Mouse (Mus musculus) heart, adult 2 months (tissue): ENCODE results near the gene Cyth3. TPM values are rescaled to one million over a fixed set of nuclear protein-coding genes. Genes with fewer than 3 reads are reported as not detected.

Source experiments
- DNase-seq, 2 experiments: peaks; one replicate each; pipeline ENCODE4 v3.0.0; 2021
- H3K27ac ChIP-seq: fragments of 200-600 bp; 2 replicates; pipeline ENCODE4 v1.8.1; 2022
- H3K27me3 ChIP-seq: fragments of 200-500 bp; 2 replicates; pipeline ENCODE4 v1.6.1; 2012; ENCODE audit warnings: mild to moderate bottlenecking, low read length, inconsistent platforms, mixed read lengths; ENCODE audit not compliant: control insufficient read depth, insufficient read depth
- H3K36me3 ChIP-seq: fragments of 200-500 bp; 2 replicates; pipeline ENCODE4 v1.6.1; 2012; ENCODE audit warnings: low read length, inconsistent platforms; ENCODE audit not compliant: control insufficient read depth, insufficient read depth
- H3K4me1 ChIP-seq: fragments of 200-500 bp; 2 replicates; pipeline ENCODE4 v1.6.1; 2011; ENCODE audit warnings: low read length; ENCODE audit not compliant: control insufficient read depth, insufficient read depth
- H3K4me3 ChIP-seq: fragments of 200-600 bp; 2 replicates; pipeline ENCODE4 v1.8.1; 2022
- H3K79me2 ChIP-seq: fragments of 200-500 bp; replicated peaks from 2 replicates; pipeline ENCODE4 v1.6.1; 2012; ENCODE audit warnings: mild to moderate bottlenecking, inconsistent platforms, low read length, moderate library complexity, mixed read lengths; ENCODE audit not compliant: control insufficient read depth, insufficient read depth
- H3K9ac ChIP-seq: fragments of 200-500 bp; 2 replicates; pipeline ENCODE4 v1.6.1; 2012; ENCODE audit warnings: low read depth, mild to moderate bottlenecking, control low read depth, inconsistent platforms, low read length, mixed read lengths
- CTCF ChIP-seq: fragments of 200-600 bp; IDR thresholded peaks from 2 replicates; pipeline ENCODE4 v1.8.1; 2022; ENCODE audit warnings: antibody characterized with exemption, mild to moderate bottlenecking, moderate library complexity
- EP300 ChIP-seq: fragments of 200-500 bp; IDR thresholded peaks from 2 replicates; pipeline ENCODE4 v1.6.1; 2011; ENCODE audit warnings: low read depth, low read length, control low read depth; ENCODE audit not compliant: insufficient read depth
- POLR2A ChIP-seq: fragments of 200-500 bp; IDR thresholded peaks from 2 replicates; pipeline ENCODE4 v1.6.1; 2011; ENCODE audit warnings: mild to moderate bottlenecking, low read depth, low read length, control low read depth; ENCODE audit not compliant: insufficient read depth
- WGBS: fragments of 180-500 bp; shearing (Covaris S2); methylation state at CpG from one replicate; pipeline ENCODE4 v1.1.7; 2018; 5-methylcytosine and 5-hydroxymethylcytosine counted together
- intact Hi-C: fragments of 180-260 bp; cut with DNase I; formaldehyde crosslinking; loops from one replicate; pipeline ENCODE4 v1.15.1; 2025
- polyA plus RNA-seq: library from polyadenylated mRNA; depleted of rRNA; stranded (reverse); fragments of >200 nt; gene quantifications from 2 replicates; pipeline ENCODE4 v1.2.3, GENCODE M21; 2012
- total RNA-seq, 2 experiments: library from RNA; stranded (reverse); gene quantifications; 2 replicates each; pipeline ENCODE4 v1.2.3; 2021

Gene Cyth3
- total and polyA plus RNA-seq, 3 experiments, result 25.1 to 44.6 (median 26.1) TPM

GRCm38 (mm10) chr5:143622623-143623150 is 440 bp downstream of the Cyth3 start:
- no peaks in the 10 kb centered on the region for H3K27me3 ChIP-seq
- peak overlapping the region; percentile 84 for H3K27ac ChIP-seq
- H3K36me3 ChIP-seq, result peaks cover 6% of the 10 kb centered on the region
- intact Hi-C loops, result loop anchor here (2.0 to 5.0 kb wide), 3 partner anchors 35 to 52 kb away; no protein-coding TSS in a partner anchor
- DNase-seq, result no peak
- peaks cover 13% of the 10 kb centered on the region for H3K4me1 ChIP-seq
- TF ChIP-seq CTCF, result no peak
- H3K4me3 ChIP-seq, result peak overlapping the region; percentile 64
- under 1% methylated on average over 48 of the region's 48 CpGs for WGBS
- peak overlapping the region; percentile 95 for H3K9ac ChIP-seq
- peaks cover 6% of the 10 kb centered on the region for H3K79me2 ChIP-seq

- intact Hi-C loops, result loop anchor here (2.0 to 5.0 kb wide), 3 partner anchors 36 to 53 kb away; no protein-coding TSS in a partner anchor
- Histone ChIP-seq H3K9ac (peak overlapping the region; percentile 95), H3K4me1 (peaks cover 13% of the 10 kb centered on the region), H3K79me2 (peaks cover 7% of the 10 kb centered on the region), H3K4me3 (peak overlapping the region; percentile 64), H3K27me3 (no peaks in the 10 kb centered on the region), H3K36me3 (peaks cover 6% of the 10 kb centered on the region), H3K27ac (peak overlapping the region; percentile 84)
- DNase-seq, result no peak
- 15% methylated on average over 19 of the region's 19 CpGs for WGBS
- TF ChIP-seq EP300 (no peak), CTCF (peak; percentile 43)
Observed at GRCm38 (mm10) chr5:143623356-143624295, 1.4 kb downstream of the Cyth3 start.

GRCm38 (mm10) chr5:143624449-143624848 is 2.2 kb downstream of the Cyth3 start:
- Histone ChIP-seq H3K27ac (peak overlapping the region; percentile 84), H3K36me3 (peaks cover 6% of the 10 kb centered on the region), H3K4me3 (peak overlapping the region; percentile 64), H3K9ac (no peak overlapping the region), H3K4me1 (peaks cover 13% of the 10 kb centered on the region), H3K79me2 (peaks cover 7% of the 10 kb centered on the region), H3K27me3 (no peaks in the 10 kb centered on the region)
- no peak for DNase-seq
- intact Hi-C loops, result loop anchor here (5.0 kb wide), 2 partner anchors 37 to 43 kb away; no protein-coding TSS in a partner anchor
- 57% methylated on average over 3 of the region's 3 CpGs for WGBS
- no peak for TF ChIP-seq CTCF
- no peak for TF ChIP-seq POLR2A
- TF ChIP-seq EP300, result no peak

- Histone ChIP-seq H3K27ac (peak overlapping the region; percentile 84), H3K4me3 (peak overlapping the region; percentile 38), H3K9ac (no peak overlapping the region; the same call in 1 of the 2 replicates), H3K4me1 (peaks cover 15% of the 10 kb centered on the region), H3K27me3 (no peaks in the 10 kb centered on the region), H3K36me3 (peaks cover 6% of the 10 kb centered on the region), H3K79me2 (peaks cover 11% of the 10 kb centered on the region)
- WGBS, result 33% methylated on average over 12 of the region's 12 CpGs
- TF ChIP-seq POLR2A (no peak), EP300 (no peak; the same call in 1 of the 2 replicates), CTCF (no peak)
- intact Hi-C loops, result no loop called here
- peak; percentile 50 for DNase-seq
Observed at GRCm38 (mm10) chr5:143625497-143625896, 3.2 kb downstream of the Cyth3 start.

- H3K27ac ChIP-seq, result peak overlapping the region; percentile 84
- TF ChIP-seq POLR2A (peak; percentile 64), EP300 (no peak)
- H3K79me2 ChIP-seq, result peaks cover 15% of the 10 kb centered on the region
- peak overlapping the region; percentile 38 for H3K4me3 ChIP-seq
- intact Hi-C loops, result no loop called here
- peaks cover 6% of the 10 kb centered on the region for H3K36me3 ChIP-seq
- peaks cover 15% of the 10 kb centered on the region for H3K4me1 ChIP-seq
- H3K27me3 ChIP-seq, result no peaks in the 10 kb centered on the region
- peak in 1 of 2 experiments; percentile 64 for DNase-seq
- H3K9ac ChIP-seq, result peak overlapping the region; percentile 7
- WGBS, result 39% methylated on average over 11 of the region's 11 CpGs
Observed at GRCm38 (mm10) chr5:143625940-143626588, 3.8 kb downstream of the Cyth3 start.
